Comparison of ENCODE assay signal across 8 mouse cellular contexts in the genomic region with DNA sequence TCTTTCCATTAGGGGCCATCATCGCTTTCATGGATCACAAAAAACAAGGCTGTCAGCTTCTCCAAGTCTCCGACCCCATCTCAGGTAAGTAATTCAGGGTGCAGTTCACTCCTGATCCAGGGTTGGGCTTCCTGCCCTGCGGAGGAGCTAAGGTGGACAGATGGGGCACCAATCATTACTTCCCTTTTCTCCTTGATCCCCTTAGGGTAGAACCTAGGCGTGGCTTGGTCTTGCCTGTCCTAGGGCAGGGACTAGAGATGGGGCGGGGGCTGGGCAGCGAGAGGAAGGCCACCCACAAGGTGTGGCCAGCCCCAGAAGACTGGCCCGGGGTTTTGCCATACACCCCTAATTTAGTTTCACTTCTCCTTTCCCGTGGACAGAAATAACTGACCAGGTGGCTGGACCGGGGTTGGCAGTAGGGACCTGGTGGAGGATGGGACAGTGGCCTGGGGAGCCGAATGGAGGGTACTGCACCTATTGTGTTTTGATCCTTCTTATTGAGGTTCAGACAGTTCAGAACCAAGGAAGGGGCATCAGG. TPM values are rescaled to one million over a fixed set of nuclear protein-coding genes. Genes with fewer than 3 reads are reported as not detected.
DNase-seq lines count a peak whose midpoint lies in the region; ATAC-seq lines count a peak whose summit lies in the region.

No protein-coding gene starts in this region.

- no peak overlapping the region for H3K27ac ChIP-seq in hindbrain, embryonic 11.5 days (ENCODE audit: low read depth, low read length)
- no peak overlapping the region for H3K27ac ChIP-seq in lung, embryonic 16.5 days (ENCODE audit: low read length)

- peaks cover 7% of the 10 kb centered on the region; the same call in 1 of the 2 replicates for H3K36me3 ChIP-seq in hindbrain, embryonic 11.5 days (ENCODE audit: control insufficient read depth, insufficient read depth, low read length)
- peaks cover 4% of the 10 kb centered on the region; the same call in 1 of the 2 replicates for H3K36me3 ChIP-seq in lung, embryonic 16.5 days (ENCODE audit: control insufficient read depth, insufficient read depth, low read length)

- intact Hi-C loops in heart, postnatal 36 days (cut with DNase I), result no loop called here

- no peaks in the 10 kb centered on the region for H3K9me3 ChIP-seq in hindbrain, embryonic 11.5 days (ENCODE audit: control insufficient read depth, low read length)
- H3K9me3 ChIP-seq in lung, embryonic 16.5 days (ENCODE audit: control insufficient read depth, low read length), result no peaks in the 10 kb centered on the region

- WGBS in hindbrain, embryonic 11.5 days, result 22% methylated on average over 10 of the region's 10 CpGs
- 16% methylated on average over 10 of the region's 10 CpGs for WGBS in lung, embryonic 16.5 days

- H3K4me3 ChIP-seq in hindbrain, embryonic 11.5 days (ENCODE audit: low read depth, low read length), result peak overlapping the region; percentile 12; the same call in 1 of the 2 replicates
- H3K4me3 ChIP-seq in lung, embryonic 16.5 days (ENCODE audit: low read length), result peak overlapping the region; percentile 51

- H3K4me2 ChIP-seq in hindbrain, embryonic 11.5 days (replicated peaks; ENCODE audit: low read depth, low read length), result peak overlapping the region; percentile 44
- H3K4me2 ChIP-seq in lung, embryonic 16.5 days (ENCODE audit: low read depth, low read length), result peak overlapping the region; percentile 84

- peaks cover 40% of the 10 kb centered on the region for H3K27me3 ChIP-seq in hindbrain, embryonic 11.5 days (ENCODE audit: control insufficient read depth, insufficient read depth, low read length)
- peaks cover 19% of the 10 kb centered on the region for H3K27me3 ChIP-seq in lung, embryonic 16.5 days (ENCODE audit: control insufficient read depth, insufficient read depth, low read depth, low read length)

- ATAC-seq in hindbrain, embryonic 11.5 days (ENCODE audit: low FRiP score), result no peak
- no peak for ATAC-seq in lung, embryonic 16.5 days (ENCODE audit: low read depth)

- DNase-seq in heart, adult 18-20 months, result peak; percentile 23 to 44
- DNase-seq in heart, postnatal 36 days, result no peak
- peak; percentile 67 for DNase-seq in cerebellum, adult 9-10 months
- peak; percentile 32 for DNase-seq in hindbrain, embryonic 11.5 days (ENCODE audit: low spot score)
- peak; percentile 59 to 71 for DNase-seq in spleen, adult 18-20 months
- DNase-seq in embryo, embryonic 11 days, result no peak
- DNase-seq in ovary, postnatal 14 days (ENCODE audit: low spot score), result no peak

- peaks cover 10% of the 10 kb centered on the region; the same call in 1 of the 2 replicates for H3K4me1 ChIP-seq in hindbrain, embryonic 11.5 days (replicated peaks; ENCODE audit: control insufficient read depth, insufficient read depth, low read length)
- peaks cover 13% of the 10 kb centered on the region for H3K4me1 ChIP-seq in lung, embryonic 16.5 days (replicated peaks; ENCODE audit: control insufficient read depth, insufficient read depth, low read length)

- H3K9ac ChIP-seq in hindbrain, embryonic 11.5 days (ENCODE audit: low read depth, low read length), result no peak overlapping the region
- H3K9ac ChIP-seq in lung, embryonic 16.5 days (ENCODE audit: low read length), result peak overlapping the region; percentile 45

RNA-seq across cellular contexts. Expression of gene Gemin7, which starts 0.6 kb away (rescaled TPM):
- total RNA-seq in heart, adult 18-20 months (2021), result 10 to 100 TPM; 52.1 to 55.0 TPM
- 10 to 100 TPM; 44.1 to 47.8 TPM for total RNA-seq in heart, postnatal 36 days (2021)
- 161 and 173 TPM in 2 replicates for polyA plus RNA-seq in hindbrain, embryonic 11.5 days (2014; fragmentation: Nextera tagmentation; extraction: Ambion mirVana)
- polyA plus RNA-seq in lung, embryonic 16.5 days (2015; fragmentation: Nextera tagmentation; extraction: Ambion mirVana), result 156 and 170 TPM in 2 replicates

RNA-seq across cellular contexts. Expression of gene Zfp296, which starts 0.9 kb away (rescaled TPM):
- total RNA-seq in heart, adult 18-20 months (2021), result under 1 TPM; 0.35 to 0.49 TPM
- under 1 TPM in 1 of 2 experiments, not detected in 1; 0.50 TPM for total RNA-seq in heart, postnatal 36 days (2021)
- polyA plus RNA-seq in hindbrain, embryonic 11.5 days (2014; fragmentation: Nextera tagmentation; extraction: Ambion mirVana), result 0.22 and 0.38 TPM in 2 replicates
- 0.40 and 0.57 TPM in 2 replicates for polyA plus RNA-seq in lung, embryonic 16.5 days (2015; fragmentation: Nextera tagmentation; extraction: Ambion mirVana)

RNA-seq across cellular contexts. Expression of gene Ppp1r37, which starts 15.1 kb away (rescaled TPM):
- 10 to 100 TPM; 61.1 to 63.1 TPM for total RNA-seq in heart, adult 18-20 months (2021)
- 10 to 100 TPM; 56.0 to 59.3 TPM for total RNA-seq in heart, postnatal 36 days (2021)
- polyA plus RNA-seq in hindbrain, embryonic 11.5 days (2014; fragmentation: Nextera tagmentation; extraction: Ambion mirVana), result 4.2 and 5.8 TPM in 2 replicates
- polyA plus RNA-seq in lung, embryonic 16.5 days (2015; fragmentation: Nextera tagmentation; extraction: Ambion mirVana), result 18.3 and 21.4 TPM in 2 replicates

RNA-seq across cellular contexts. Expression of gene Clasrp, which starts 26.3 kb away (rescaled TPM):
- 10 to 100 TPM; 10.5 to 15.6 TPM for total RNA-seq in heart, adult 18-20 months (2021)
- total RNA-seq in heart, postnatal 36 days (2021), result 10 to 100 TPM; 16.0 to 16.8 TPM
- 49.8 and 50.5 TPM in 2 replicates for polyA plus RNA-seq in hindbrain, embryonic 11.5 days (2014; fragmentation: Nextera tagmentation; extraction: Ambion mirVana)
- 41.4 and 43.5 TPM in 2 replicates for polyA plus RNA-seq in lung, embryonic 16.5 days (2015; fragmentation: Nextera tagmentation; extraction: Ambion mirVana)

RNA-seq across cellular contexts. Expression of gene Relb, which starts 51.3 kb away (rescaled TPM):
- 1 to 10 TPM; 9.0 to 9.2 TPM for total RNA-seq in heart, adult 18-20 months (2021)
- total RNA-seq in heart, postnatal 36 days (2021), result 1 to 10 TPM; 5.7 to 8.9 TPM
- 3.7 and 3.9 TPM in 2 replicates for polyA plus RNA-seq in hindbrain, embryonic 11.5 days (2014; fragmentation: Nextera tagmentation; extraction: Ambion mirVana)
- polyA plus RNA-seq in lung, embryonic 16.5 days (2015; fragmentation: Nextera tagmentation; extraction: Ambion mirVana), result 8.9 and 9.7 TPM in 2 replicates

Comparison
In these comparisons a context has a peak if more than half of its experiments do, and no peak if none do; other contexts are left out.
1. DNase-seq: peak in heart, adult 18-20 months (2 of 2), cerebellum, adult 9-10 months (single experiment), hindbrain, embryonic 11.5 days (single experiment) and spleen, adult 18-20 months (2 of 2); none in heart, postnatal 36 days (0 of 2), embryo, embryonic 11 days (single experiment) and ovary, postnatal 14 days (single experiment).